Mouse (Mus musculus): ENCODE data around the gene Rap1b. TPM values are rescaled to one million over a fixed set of nuclear protein-coding genes. Genes with fewer than 3 reads are reported as not detected.

Rap1b gene
- polyA plus RNA-seq, 1 experiment from 2014 or later: 132 TPM

- 93% methylated on average over 9 of the region's 9 CpGs for WGBS
- no peaks in the 10 kb centered on the region for H3K9me3 ChIP-seq (ENCODE audit: control insufficient read depth, low read length)
- no peak overlapping the region for H3K27ac ChIP-seq (replicated peaks)
- H3K4me3 ChIP-seq (ENCODE audit: low read depth, low read length): no peak overlapping the region
- no peaks in the 10 kb centered on the region for H3K4me1 ChIP-seq (replicated peaks; ENCODE audit: control insufficient read depth, insufficient read depth)
- no peak for DNase-seq (ENCODE audit: low spot score)
- H3K4me2 ChIP-seq (replicated peaks; ENCODE audit: low read depth): no peak overlapping the region
- no peak overlapping the region for H3K9ac ChIP-seq (ENCODE audit: low read length)
- H3K27me3 ChIP-seq (ENCODE audit: control insufficient read depth, insufficient read depth, low read length): no peaks in the 10 kb centered on the region
- ATAC-seq (ENCODE audit: low FRiP score, low TSS enrichment): no peak
- no peak for TF ChIP-seq CTCF (IDR thresholded peaks at IDR 0.05; ENCODE audit: low read depth)
- TF ChIP-seq EP300 (optimal IDR thresholded peaks at IDR 0.05): no peak
- H3K36me3 ChIP-seq (ENCODE audit: control insufficient read depth, insufficient read depth, low read length): no peaks in the 10 kb centered on the region
These were observed 43.9 kb downstream of the Rap1b start for GRCm38 (mm10) chr10:117801886-117802285.

GRCm38 (mm10) chr10:117799806-117800205 is 46.0 kb downstream of the Rap1b start:
- no peak for DNase-seq (ENCODE audit: low spot score)
- Histone ChIP-seq H3K4me2 (replicated peaks; ENCODE audit: low read depth) (no peak overlapping the region), H3K36me3 (ENCODE audit: control insufficient read depth, insufficient read depth, low read length) (no peaks in the 10 kb centered on the region), H3K27me3 (ENCODE audit: control insufficient read depth, insufficient read depth, low read length) (no peaks in the 10 kb centered on the region), H3K27ac (replicated peaks) (no peak overlapping the region), H3K4me1 (replicated peaks; ENCODE audit: control insufficient read depth, insufficient read depth) (no peaks in the 10 kb centered on the region), H3K9ac (ENCODE audit: low read length) (no peak overlapping the region), H3K9me3 (ENCODE audit: control insufficient read depth, low read length) (no peaks in the 10 kb centered on the region), H3K4me3 (ENCODE audit: low read depth, low read length) (no peak overlapping the region)
- 57% methylated on average over 11 of the region's 11 CpGs for WGBS
- TF ChIP-seq CTCF (IDR thresholded peaks at IDR 0.05; ENCODE audit: low read depth) (no peak), EP300 (optimal IDR thresholded peaks at IDR 0.05) (no peak)
- ATAC-seq (ENCODE audit: low FRiP score, low TSS enrichment): 0 out of 2 replicates have a peak, but pooled peaks have one; percentile 19

GRCm38 (mm10) chr10:117798436-117799035 is 47.3 kb downstream of the Rap1b start:
- no peaks in the 10 kb centered on the region for H3K27me3 ChIP-seq (ENCODE audit: control insufficient read depth, insufficient read depth, low read length)
- DNase-seq (ENCODE audit: low spot score) (no peak), ATAC-seq (ENCODE audit: low FRiP score, low TSS enrichment) (no peak)
- H3K36me3 ChIP-seq (ENCODE audit: control insufficient read depth, insufficient read depth, low read length): no peaks in the 10 kb centered on the region
- no peak overlapping the region for H3K4me3 ChIP-seq (ENCODE audit: low read depth, low read length)
- H3K27ac ChIP-seq (replicated peaks): no peak overlapping the region
- H3K9me3 ChIP-seq (ENCODE audit: control insufficient read depth, low read length): no peaks in the 10 kb centered on the region
- H3K9ac ChIP-seq (ENCODE audit: low read length): no peak overlapping the region
- H3K4me2 ChIP-seq (replicated peaks; ENCODE audit: low read depth): no peak overlapping the region
- H3K4me1 ChIP-seq (replicated peaks; ENCODE audit: control insufficient read depth, insufficient read depth): no peaks in the 10 kb centered on the region
- TF ChIP-seq EP300 (optimal IDR thresholded peaks at IDR 0.05): no peak
- no peak for TF ChIP-seq CTCF (IDR thresholded peaks at IDR 0.05; ENCODE audit: low read depth)
- 70% methylated on average over 6 of the region's 6 CpGs for WGBS

GRCm38 (mm10) chr10:117797684-117798083 is 48.2 kb downstream of the Rap1b start:
- no peaks in the 10 kb centered on the region for H3K36me3 ChIP-seq (ENCODE audit: control insufficient read depth, insufficient read depth, low read length)
- no peaks in the 10 kb centered on the region for H3K4me1 ChIP-seq (replicated peaks; ENCODE audit: control insufficient read depth, insufficient read depth)
- H3K27ac ChIP-seq (replicated peaks): no peak overlapping the region
- H3K4me2 ChIP-seq (replicated peaks; ENCODE audit: low read depth): no peak overlapping the region
- ATAC-seq (ENCODE audit: low FRiP score, low TSS enrichment) (no peak), DNase-seq (ENCODE audit: low spot score) (no peak)
- H3K4me3 ChIP-seq (ENCODE audit: low read depth, low read length): no peak overlapping the region
- 74% methylated on average over 7 of the region's 7 CpGs for WGBS
- H3K9me3 ChIP-seq (ENCODE audit: control insufficient read depth, low read length): no peaks in the 10 kb centered on the region
- no peak for TF ChIP-seq EP300 (optimal IDR thresholded peaks at IDR 0.05)
- peak; percentile 1; the same call in 1 of the 2 replicates for TF ChIP-seq CTCF (IDR thresholded peaks at IDR 0.05; ENCODE audit: low read depth)
- H3K9ac ChIP-seq (ENCODE audit: low read length): no peak overlapping the region
- H3K27me3 ChIP-seq (ENCODE audit: control insufficient read depth, insufficient read depth, low read length): no peaks in the 10 kb centered on the region

GRCm38 (mm10) chr10:117797106-117797505 is 48.7 kb downstream of the Rap1b start:
- H3K9me3 ChIP-seq (ENCODE audit: control insufficient read depth, low read length): no peaks in the 10 kb centered on the region
- no peaks in the 10 kb centered on the region for H3K4me1 ChIP-seq (replicated peaks; ENCODE audit: control insufficient read depth, insufficient read depth)
- H3K4me3 ChIP-seq (ENCODE audit: low read depth, low read length): no peak overlapping the region
- TF ChIP-seq EP300 (optimal IDR thresholded peaks at IDR 0.05) (no peak), CTCF (IDR thresholded peaks at IDR 0.05; ENCODE audit: low read depth) (no peak)
- WGBS: 84% methylated on average over 12 of the region's 12 CpGs
- H3K27me3 ChIP-seq (ENCODE audit: control insufficient read depth, insufficient read depth, low read length): no peaks in the 10 kb centered on the region
- DNase-seq (ENCODE audit: low spot score) (no peak), ATAC-seq (ENCODE audit: low FRiP score, low TSS enrichment) (no peak)
- no peak overlapping the region for H3K4me2 ChIP-seq (replicated peaks; ENCODE audit: low read depth)
- no peak overlapping the region for H3K27ac ChIP-seq (replicated peaks)
- no peak overlapping the region for H3K9ac ChIP-seq (ENCODE audit: low read length)
- H3K36me3 ChIP-seq (ENCODE audit: control insufficient read depth, insufficient read depth, low read length): no peaks in the 10 kb centered on the region

GRCm38 (mm10) chr10:117796181-117796580 is 49.7 kb downstream of the Rap1b start:
- H3K9ac ChIP-seq (ENCODE audit: low read length): no peak overlapping the region
- no peaks in the 10 kb centered on the region for H3K27me3 ChIP-seq (ENCODE audit: control insufficient read depth, insufficient read depth, low read length)
- H3K4me2 ChIP-seq (replicated peaks; ENCODE audit: low read depth): no peak overlapping the region
- no peak overlapping the region for H3K4me3 ChIP-seq (ENCODE audit: low read depth, low read length)
- no peaks in the 10 kb centered on the region for H3K4me1 ChIP-seq (replicated peaks; ENCODE audit: control insufficient read depth, insufficient read depth)
- H3K27ac ChIP-seq (replicated peaks): no peak overlapping the region
- DNase-seq (ENCODE audit: low spot score) (no peak), ATAC-seq (ENCODE audit: low FRiP score, low TSS enrichment) (no peak)
- 94% methylated on average over 7 of the region's 7 CpGs for WGBS
- TF ChIP-seq CTCF (IDR thresholded peaks at IDR 0.05; ENCODE audit: low read depth): peak; percentile 53
- TF ChIP-seq EP300 (optimal IDR thresholded peaks at IDR 0.05): no peak
- H3K9me3 ChIP-seq (ENCODE audit: control insufficient read depth, low read length): no peaks in the 10 kb centered on the region
- H3K36me3 ChIP-seq (ENCODE audit: control insufficient read depth, insufficient read depth, low read length): no peaks in the 10 kb centered on the region

Data from stomach, postnatal 0 days (tissue).